Mouse (Mus musculus): ENCODE measurements around the gene Ppp1r18. TPM values are rescaled to one million over a fixed set of nuclear protein-coding genes. Genes with fewer than 3 reads are reported as not detected.

The Ppp1r18 gene
- polyA plus RNA-seq, 1 experiment = 46.2 TPM

DNA sequence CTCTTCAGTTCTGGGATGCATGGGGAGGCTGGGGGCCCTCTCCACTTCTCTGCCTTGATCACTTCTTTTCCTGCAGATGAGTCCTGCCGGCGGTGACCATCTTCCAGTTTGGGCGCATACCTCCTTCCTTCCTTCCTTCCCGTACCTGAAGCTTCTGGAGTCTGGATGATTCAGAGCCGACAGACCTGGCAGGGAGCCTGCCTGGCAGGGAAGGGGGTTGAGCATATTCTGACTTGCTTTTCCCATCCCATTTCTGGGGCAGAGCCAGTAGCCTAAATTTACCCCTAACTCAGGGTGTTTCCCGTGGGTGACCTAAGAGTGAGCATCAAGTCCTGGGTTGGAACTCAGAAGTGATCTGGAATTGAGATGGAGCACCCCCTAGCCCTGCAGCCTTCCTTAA is 9.3 kb downstream of the Ppp1r18 start:
- peaks cover 23% of the 10 kb centered on the region for H3K36me3 ChIP-seq (ENCODE audit: control insufficient read depth, insufficient read depth)

DNA sequence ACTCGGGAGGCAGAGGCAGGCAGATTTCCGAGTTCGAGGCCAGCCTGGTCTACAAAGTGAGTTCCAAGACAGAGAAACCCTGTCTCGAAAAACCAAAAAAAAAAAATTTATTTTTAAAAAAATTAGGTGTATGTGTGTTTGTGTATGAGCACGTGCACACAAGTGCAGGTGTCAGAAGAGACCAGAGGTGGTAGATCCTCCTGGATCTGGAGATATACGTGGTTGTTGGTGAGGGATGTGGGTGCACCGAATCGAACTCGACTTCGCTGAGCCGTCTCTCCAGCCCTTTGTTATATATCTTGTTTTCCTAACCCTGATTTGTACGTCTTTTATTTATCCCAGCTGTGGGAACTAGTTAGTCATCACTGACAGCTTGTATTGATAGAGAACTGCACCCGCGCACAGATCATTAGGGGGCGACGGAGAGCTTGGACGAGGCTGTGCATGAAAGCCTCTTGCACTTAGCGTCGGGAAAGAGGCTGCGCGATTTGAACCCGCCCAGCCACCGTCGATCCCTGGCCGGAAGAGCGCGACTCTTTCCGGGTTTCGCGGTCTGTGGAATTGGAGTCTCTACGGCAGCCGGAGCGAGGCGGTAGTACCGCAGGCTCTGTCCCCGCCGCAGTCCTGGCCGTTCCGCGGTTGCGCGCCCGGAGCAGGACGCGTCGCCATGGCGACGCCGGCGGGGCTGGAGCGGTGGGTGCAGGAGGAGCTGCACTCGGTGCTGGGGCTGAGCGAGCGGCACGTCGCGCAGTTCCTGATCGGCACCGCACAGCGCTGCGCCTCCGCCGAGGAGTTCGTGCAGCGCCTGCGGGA is 14.1 kb downstream of the Ppp1r18 start, which contains the start of gene Dhx16:
Gene Dhx16, plus strand, starts transcription at position 575 of the 813 bp plus-strand sequence.
- H3K4me2 ChIP-seq (ENCODE audit: low read depth) = peak within 1 kb of the TSS; percentile 98
- no peaks in the 10 kb centered on the region for H3K27me3 ChIP-seq (ENCODE audit: control insufficient read depth, insufficient read depth, insufficient read length)
- H3K4me3 ChIP-seq = peak within 1 kb of the TSS; percentile 44
- peak within 1 kb of the TSS; percentile 67 for H3ac ChIP-seq (ENCODE audit: control insufficient read depth, insufficient read length)
- peaks cover 16% of the 10 kb centered on the region for H3K79me2 ChIP-seq (ENCODE audit: control insufficient read depth, insufficient read depth)
- H3K36me3 ChIP-seq (ENCODE audit: control insufficient read depth, insufficient read depth) = peaks cover 13% of the 10 kb centered on the region
- TF ChIP-seq MYOD1 (IDR thresholded peaks at IDR 0.05; ENCODE audit: control insufficient read depth in 1 of 3, insufficient read length in 2 of 3, low read depth in 2 of 3) = no peak
- TF ChIP-seq SRF (IDR thresholded peaks at IDR 0.05; ENCODE audit: control insufficient read depth, insufficient read length, low read depth) = peak; percentile 38
- peak in 2 of 3 experiments; percentile 2 to 17 for TF ChIP-seq MYOG (IDR thresholded peaks at IDR 0.05; ENCODE audit: control insufficient read depth in 1 of 3, insufficient read depth in 1 of 3, insufficient read length in 2 of 3, low read depth in 2 of 3)
- TF ChIP-seq POLR2A (IDR thresholded peaks at IDR 0.05; ENCODE audit: insufficient read length, low read depth) = peak; percentile 69
- TF ChIP-seq REST (IDR thresholded peaks at IDR 0.05; ENCODE audit: insufficient read depth, insufficient read length) = no peak
- no peak for TF ChIP-seq E2F4 (IDR thresholded peaks at IDR 0.05; ENCODE audit: insufficient read depth)
- no peak for TF ChIP-seq TCF12 (IDR thresholded peaks at IDR 0.05; ENCODE audit: insufficient read depth, poor library complexity, severe bottlenecking)
- TF ChIP-seq POLR2AphosphoS2 (IDR thresholded peaks at IDR 0.05; ENCODE audit: insufficient read length, low read depth) = peak; percentile 88
- TF ChIP-seq USF1 (IDR thresholded peaks at IDR 0.05; ENCODE audit: low read depth) = no peak
- TF ChIP-seq TCF3 (IDR thresholded peaks at IDR 0.05; ENCODE audit: insufficient read length, low read depth) = peak; percentile 0
- no peak for TF ChIP-seq CEBPB (IDR thresholded peaks at IDR 0.05; ENCODE audit: insufficient read depth, poor library complexity, severe bottlenecking)
- no peak for TF ChIP-seq MAX (IDR thresholded peaks at IDR 0.05; ENCODE audit: low read depth)

More for the DNA sequence above, 9.3 kb downstream of the Ppp1r18 start:
- Histone ChIP-seq H3K79me2 (ENCODE audit: control insufficient read depth, insufficient read depth) (peaks cover 53% of the 10 kb centered on the region), H3K4me3 (no peak overlapping the region), H3K27me3 (ENCODE audit: control insufficient read depth, insufficient read depth, insufficient read length) (no peaks in the 10 kb centered on the region), H3K4me2 (ENCODE audit: low read depth) (no peak overlapping the region), H3ac (ENCODE audit: control insufficient read depth, insufficient read length) (no peak overlapping the region)
- no peak for TF ChIP-seq USF1 (IDR thresholded peaks at IDR 0.05; ENCODE audit: low read depth)
- TF ChIP-seq TCF3 (IDR thresholded peaks at IDR 0.05; ENCODE audit: insufficient read length, low read depth) = no peak
- no peak for TF ChIP-seq MAX (IDR thresholded peaks at IDR 0.05; ENCODE audit: low read depth)
- TF ChIP-seq TCF12 (IDR thresholded peaks at IDR 0.05; ENCODE audit: insufficient read depth, poor library complexity, severe bottlenecking) = no peak

DNA sequence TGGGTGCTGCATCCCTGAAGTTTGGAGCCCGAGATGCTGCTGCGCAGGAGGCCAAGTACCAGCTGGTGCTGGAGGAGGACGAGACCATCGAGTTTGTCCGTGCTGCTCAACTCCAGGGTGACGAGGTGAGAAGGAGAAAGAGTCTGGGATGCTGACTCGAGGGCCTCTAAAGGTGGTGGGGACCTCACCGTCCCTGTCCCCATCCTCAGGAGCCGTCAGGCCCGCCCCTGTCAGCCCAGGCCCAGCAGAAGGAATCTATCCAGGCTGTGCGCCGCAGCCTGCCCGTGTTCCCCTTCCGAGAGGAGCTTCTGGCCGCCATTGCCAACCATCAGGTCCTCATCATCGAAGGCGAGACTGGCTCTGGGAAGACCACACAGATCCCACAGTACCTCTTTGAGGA is 17.5 kb downstream of the Ppp1r18 start:
- Histone ChIP-seq H3K4me2 (ENCODE audit: low read depth) (no peak overlapping the region), H3ac (ENCODE audit: control insufficient read depth, insufficient read length) (no peak overlapping the region), H3K36me3 (ENCODE audit: control insufficient read depth, insufficient read depth) (peaks cover 7% of the 10 kb centered on the region), H3K79me2 (ENCODE audit: control insufficient read depth, insufficient read depth) (peaks cover 10% of the 10 kb centered on the region), H3K4me3 (no peak overlapping the region), H3K27me3 (ENCODE audit: control insufficient read depth, insufficient read depth, insufficient read length) (no peaks in the 10 kb centered on the region)
- TF ChIP-seq POLR2AphosphoS2 (IDR thresholded peaks at IDR 0.05; ENCODE audit: insufficient read length, low read depth) (no peak), MYOG (IDR thresholded peaks at IDR 0.05; ENCODE audit: control insufficient read depth in 1 of 3, insufficient read depth in 1 of 3, insufficient read length in 2 of 3, low read depth in 2 of 3) (no peak), TCF3 (IDR thresholded peaks at IDR 0.05; ENCODE audit: insufficient read length, low read depth) (no peak), CEBPB (IDR thresholded peaks at IDR 0.05; ENCODE audit: insufficient read depth, poor library complexity, severe bottlenecking) (no peak), E2F4 (IDR thresholded peaks at IDR 0.05; ENCODE audit: insufficient read depth) (no peak), TCF12 (IDR thresholded peaks at IDR 0.05; ENCODE audit: insufficient read depth, poor library complexity, severe bottlenecking) (no peak), MAX (IDR thresholded peaks at IDR 0.05; ENCODE audit: low read depth) (no peak), REST (IDR thresholded peaks at IDR 0.05; ENCODE audit: insufficient read depth, insufficient read length) (no peak), SRF (IDR thresholded peaks at IDR 0.05; ENCODE audit: control insufficient read depth, insufficient read length, low read depth) (no peak), POLR2A (IDR thresholded peaks at IDR 0.05; ENCODE audit: insufficient read length, low read depth) (no peak), USF1 (IDR thresholded peaks at IDR 0.05; ENCODE audit: low read depth) (no peak), MYOD1 (IDR thresholded peaks at IDR 0.05; ENCODE audit: control insufficient read depth in 1 of 3, insufficient read length in 2 of 3, low read depth in 2 of 3) (no peak)

DNA sequence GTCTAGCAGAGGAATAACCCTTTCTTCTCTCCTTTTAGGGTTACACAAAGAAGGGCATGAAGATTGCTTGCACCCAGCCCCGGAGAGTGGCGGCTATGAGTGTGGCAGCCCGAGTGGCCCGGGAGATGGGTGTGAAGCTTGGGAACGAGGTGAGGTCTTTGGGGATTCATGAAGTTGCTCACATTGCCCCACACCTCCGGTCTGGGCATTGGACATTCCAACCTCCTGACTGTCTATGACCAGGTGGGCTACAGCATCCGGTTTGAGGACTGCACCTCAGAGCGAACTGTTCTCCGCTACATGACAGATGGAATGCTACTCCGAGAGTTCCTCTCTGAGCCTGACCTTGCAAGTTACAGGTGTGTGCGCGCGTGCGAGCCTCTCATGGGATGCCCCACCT is 18.4 kb downstream of the Ppp1r18 start:
- H3K79me2 ChIP-seq (ENCODE audit: control insufficient read depth, insufficient read depth) = peaks cover 10% of the 10 kb centered on the region
- H3K27me3 ChIP-seq (ENCODE audit: control insufficient read depth, insufficient read depth, insufficient read length) = no peaks in the 10 kb centered on the region
- H3K4me3 ChIP-seq = no peak overlapping the region
- H3K4me2 ChIP-seq (ENCODE audit: low read depth) = no peak overlapping the region
- H3K36me3 ChIP-seq (ENCODE audit: control insufficient read depth, insufficient read depth) = peaks cover 12% of the 10 kb centered on the region
- no peak overlapping the region for H3ac ChIP-seq (ENCODE audit: control insufficient read depth, insufficient read length)
- no peak for TF ChIP-seq TCF3 (IDR thresholded peaks at IDR 0.05; ENCODE audit: insufficient read length, low read depth)
- TF ChIP-seq MAX (IDR thresholded peaks at IDR 0.05; ENCODE audit: low read depth) = no peak
- TF ChIP-seq MYOD1 (IDR thresholded peaks at IDR 0.05; ENCODE audit: control insufficient read depth in 1 of 3, insufficient read length in 2 of 3, low read depth in 2 of 3) = no peak
- TF ChIP-seq E2F4 (IDR thresholded peaks at IDR 0.05; ENCODE audit: insufficient read depth) = no peak
- TF ChIP-seq POLR2A (IDR thresholded peaks at IDR 0.05; ENCODE audit: insufficient read length, low read depth) = no peak
- no peak for TF ChIP-seq MYOG (IDR thresholded peaks at IDR 0.05; ENCODE audit: control insufficient read depth in 1 of 3, insufficient read depth in 1 of 3, insufficient read length in 2 of 3, low read depth in 2 of 3)
- no peak for TF ChIP-seq POLR2AphosphoS2 (IDR thresholded peaks at IDR 0.05; ENCODE audit: insufficient read length, low read depth)
